Mouse (Mus musculus) hindbrain, embryonic 14.5 days (tissue): ENCODE data around the gene Gm8947. TPM values are rescaled to one million over a fixed set of nuclear protein-coding genes. Genes with fewer than 3 reads are reported as not detected.

Experiments
- ATAC-seq: fragments of 200-750 bp; cut with Nextera tagmentation; 2 replicates; pipeline ENCODE4 v1.8.0; 2017; ENCODE audit warnings: moderate number of reproducible peaks, mild to moderate bottlenecking, moderate TSS enrichment, moderate library complexity; ENCODE audit not compliant: low FRiP score
- DNase-seq: peaks from one replicate; pipeline ENCODE4 v3.0.0-alpha.2; 2015; ENCODE audit warnings: low spot score
- H3K27ac ChIP-seq: fragments of 300-500 bp; sonication (generic); 2 replicates; pipeline ENCODE4 v1.5.1; 2014; ENCODE audit warnings: mild to moderate bottlenecking, moderate library complexity
- H3K27me3 ChIP-seq: fragments of 300-500 bp; sonication (generic); 2 replicates; pipeline ENCODE4 v1.6.1; 2014; ENCODE audit warnings: mild to moderate bottlenecking, low read length, mixed read lengths; ENCODE audit not compliant: control insufficient read depth, insufficient read depth
- H3K36me3 ChIP-seq: fragments of 300-500 bp; sonication (generic); replicated peaks from 2 replicates; pipeline ENCODE4 v1.6.1; 2014; ENCODE audit not compliant: control insufficient read depth, insufficient read depth
- H3K4me1 ChIP-seq: fragments of 300-500 bp; sonication (generic); replicated peaks from 2 replicates; pipeline ENCODE4 v1.6.1; 2014; ENCODE audit warnings: antibody characterized with exemption, low read length, mixed read lengths; ENCODE audit not compliant: control insufficient read depth, insufficient read depth
- H3K4me2 ChIP-seq: fragments of 300-500 bp; sonication (generic); replicated peaks from 2 replicates; pipeline ENCODE4 v1.6.1; 2014; ENCODE audit warnings: mild to moderate bottlenecking, moderate library complexity
- H3K4me3 ChIP-seq: fragments of 300-500 bp; sonication (generic); replicated peaks from 2 replicates; pipeline ENCODE4 v1.5.1; 2014; ENCODE audit warnings: mild to moderate bottlenecking, low read length
- H3K9ac ChIP-seq: fragments of 300-500 bp; sonication (generic); 2 replicates; pipeline ENCODE4 v1.6.1; 2014
- H3K9me3 ChIP-seq: fragments of 300-500 bp; sonication (generic); 2 replicates; pipeline ENCODE4 v1.6.1; 2016; ENCODE audit warnings: low read length; ENCODE audit not compliant: control insufficient read depth
- WGBS: fragments of 180-500 bp; shearing (Covaris S2); extraction: QIAGEN DNeasy Blood & Tissue Kit; methylation state at CpG from one replicate; pipeline ENCODE4 v1.1.7; 2014; 5-methylcytosine and 5-hydroxymethylcytosine counted together
- polyA plus RNA-seq: library from polyadenylated mRNA; unstranded; fragments of >200 nt; fragmentation: Nextera tagmentation; extraction: Ambion mirVana; gene quantifications from 2 replicates; pipeline ENCODE4 v1.2.1, GENCODE M21; 2014

Gm8947 gene
- polyA plus RNA-seq, 1 experiment from 2014 or later = not detected

- ATAC-seq (peak; percentile 79; the same call in 1 of the 2 replicates), DNase-seq (peak; percentile 56)
- no peaks in the 10 kb centered on the region for H3K27me3 ChIP-seq
- H3K4me1 ChIP-seq = 0 out of 2 replicates have a peak, but pooled peaks cover 9% of the 10 kb centered on the region
- no peaks in the 10 kb centered on the region for H3K36me3 ChIP-seq
- H3K9me3 ChIP-seq = no peaks in the 10 kb centered on the region
- H3K9ac ChIP-seq = no peak overlapping the region
- no peak overlapping the region for H3K4me3 ChIP-seq
- no peak overlapping the region for H3K27ac ChIP-seq
- 31% methylated on average over 9 of the region's 9 CpGs for WGBS
- H3K4me2 ChIP-seq = no peak overlapping the region
Observed at GRCm38 (mm10) chr1:151157963-151158856, 34.0 kb upstream of the Gm8947 start.

- H3K27me3 ChIP-seq = no peaks in the 10 kb centered on the region
- no peak overlapping the region for H3K4me2 ChIP-seq
- H3K36me3 ChIP-seq = no peaks in the 10 kb centered on the region
- H3K9me3 ChIP-seq = no peaks in the 10 kb centered on the region
- ATAC-seq (no peak), DNase-seq (no peak)
- H3K9ac ChIP-seq = no peak overlapping the region
- no peak overlapping the region for H3K4me3 ChIP-seq
- 0 out of 2 replicates have a peak, but pooled peaks cover 9% of the 10 kb centered on the region for H3K4me1 ChIP-seq
- 83% methylated on average over 2 of the region's 2 CpGs for WGBS
- H3K27ac ChIP-seq = no peak overlapping the region
Observed at GRCm38 (mm10) chr1:151158857-151159510, 33.2 kb upstream of the Gm8947 start.

- Histone ChIP-seq H3K4me3 (no peak overlapping the region), H3K27ac (no peak overlapping the region), H3K4me1 (no peaks in the 10 kb centered on the region), H3K36me3 (no peaks in the 10 kb centered on the region), H3K27me3 (no peaks in the 10 kb centered on the region), H3K4me2 (no peak overlapping the region), H3K9ac (no peak overlapping the region), H3K9me3 (no peaks in the 10 kb centered on the region)
- DNase-seq (no peak), ATAC-seq (no peak)
- 31% methylated on average over 8 of the region's 8 CpGs for WGBS
Observed at GRCm38 (mm10) chr1:151166031-151166430, 26.1 kb upstream of the Gm8947 start.

GRCm38 (mm10) chr1:151167297-151168047 is 24.7 kb upstream of the Gm8947 start:
- Histone ChIP-seq H3K9me3 (no peaks in the 10 kb centered on the region), H3K4me3 (no peak overlapping the region), H3K27me3 (no peaks in the 10 kb centered on the region), H3K4me2 (no peak overlapping the region), H3K27ac (no peak overlapping the region), H3K36me3 (no peaks in the 10 kb centered on the region), H3K9ac (no peak overlapping the region), H3K4me1 (no peaks in the 10 kb centered on the region)
- WGBS = 9% methylated on average over 12 of the region's 12 CpGs
- ATAC-seq (peak; percentile 54), DNase-seq (no peak)

GRCm38 (mm10) chr1:151168637-151169036 is 23.5 kb upstream of the Gm8947 start:
- 65% methylated on average over 3 of the region's 3 CpGs for WGBS
- Histone ChIP-seq H3K4me3 (no peak overlapping the region), H3K9me3 (no peaks in the 10 kb centered on the region), H3K9ac (no peak overlapping the region), H3K27ac (no peak overlapping the region), H3K4me2 (no peak overlapping the region), H3K36me3 (no peaks in the 10 kb centered on the region), H3K4me1 (no peaks in the 10 kb centered on the region), H3K27me3 (no peaks in the 10 kb centered on the region)
- ATAC-seq (no peak), DNase-seq (no peak)

- no peaks in the 10 kb centered on the region for H3K9me3 ChIP-seq
- no peak overlapping the region for H3K9ac ChIP-seq
- H3K27ac ChIP-seq = no peak overlapping the region
- ATAC-seq (no peak), DNase-seq (no peak)
- no peak overlapping the region for H3K4me2 ChIP-seq
- H3K4me3 ChIP-seq = no peak overlapping the region
- no peaks in the 10 kb centered on the region for H3K27me3 ChIP-seq
- no peaks in the 10 kb centered on the region for H3K36me3 ChIP-seq
- WGBS = 74% methylated on average over 2 of the region's 2 CpGs
- H3K4me1 ChIP-seq = no peaks in the 10 kb centered on the region
Observed at GRCm38 (mm10) chr1:151171572-151172461, 20.4 kb upstream of the Gm8947 start.

- Histone ChIP-seq H3K9me3 (no peaks in the 10 kb centered on the region), H3K27ac (no peak overlapping the region), H3K36me3 (no peaks in the 10 kb centered on the region), H3K4me2 (peak overlapping the region; percentile 44), H3K27me3 (no peaks in the 10 kb centered on the region), H3K4me1 (0 out of 2 replicates have a peak, but pooled peaks cover 8% of the 10 kb centered on the region), H3K4me3 (peak overlapping the region; percentile 21), H3K9ac (no peak overlapping the region)
- DNase-seq (no peak), ATAC-seq (peak; percentile 69; the same call in 1 of the 2 replicates)
- 4% methylated on average over 10 of the region's 10 CpGs for WGBS
Observed at GRCm38 (mm10) chr1:151177030-151177936, 14.9 kb upstream of the Gm8947 start.

- DNase-seq (no peak), ATAC-seq (no peak)
- Histone ChIP-seq H3K27ac (no peak overlapping the region), H3K4me3 (peak overlapping the region; percentile 21), H3K4me1 (0 out of 2 replicates have a peak, but pooled peaks cover 8% of the 10 kb centered on the region), H3K27me3 (no peaks in the 10 kb centered on the region), H3K4me2 (peak overlapping the region; percentile 44), H3K9me3 (no peaks in the 10 kb centered on the region), H3K36me3 (no peaks in the 10 kb centered on the region), H3K9ac (no peak overlapping the region)
- 8% methylated on average over 4 of the region's 4 CpGs for WGBS
Observed at GRCm38 (mm10) chr1:151177937-151178271, 14.3 kb upstream of the Gm8947 start.
